Mouse (Mus musculus) stomach, postnatal 0 days (tissue): ENCODE data around the gene Mycbp2. TPM values are rescaled to one million over a fixed set of nuclear protein-coding genes. Genes with fewer than 3 reads are reported as not detected.
A peak's percentile ranks its signal among the peaks of the same experiment; 100 is the strongest.

Experiments used
- ATAC-seq: fragments of 200-750 bp; cut with Nextera tagmentation; 2 replicates; pipeline ENCODE4 v1.8.0; 2017; ENCODE audit not compliant: low FRiP score, low TSS enrichment
- DNase-seq: peaks from one replicate; pipeline ENCODE4 v3.0.0-alpha.2; 2016; ENCODE audit warnings: low spot score
- H3K27ac ChIP-seq: fragments of 300-500 bp; sonication (generic); replicated peaks from 2 replicates; pipeline ENCODE4 v1.5.1; 2014; ENCODE audit warnings: mild to moderate bottlenecking, control low read depth
- H3K27me3 ChIP-seq: fragments of 300-500 bp; sonication (generic); 2 replicates; pipeline ENCODE4 v1.6.1; 2014; ENCODE audit warnings: low read length; ENCODE audit not compliant: control insufficient read depth, insufficient read depth
- H3K36me3 ChIP-seq: fragments of 300-500 bp; sonication (generic); 2 replicates; pipeline ENCODE4 v1.6.1; 2014; ENCODE audit warnings: low read length, mixed read lengths; ENCODE audit not compliant: control insufficient read depth, insufficient read depth
- H3K4me1 ChIP-seq: fragments of 300-500 bp; sonication (generic); replicated peaks from 2 replicates; pipeline ENCODE4 v1.6.1; 2014; ENCODE audit warnings: antibody characterized with exemption; ENCODE audit not compliant: control insufficient read depth, insufficient read depth
- H3K4me2 ChIP-seq: fragments of 300-500 bp; sonication (generic); replicated peaks from 2 replicates; pipeline ENCODE4 v1.6.1; 2014; ENCODE audit warnings: low read depth, mild to moderate bottlenecking, control low read depth, moderate library complexity
- H3K4me3 ChIP-seq: fragments of 300-500 bp; sonication (generic); 2 replicates; pipeline ENCODE4 v1.5.1; 2014; ENCODE audit warnings: low read depth, low read length, control low read depth
- H3K9ac ChIP-seq: fragments of 300-500 bp; sonication (generic); 2 replicates; pipeline ENCODE4 v1.6.1; 2014; ENCODE audit warnings: mild to moderate bottlenecking, low read length, control low read depth, mixed read lengths
- H3K9me3 ChIP-seq: fragments of 300-500 bp; sonication (generic); 2 replicates; pipeline ENCODE4 v1.6.1; 2016; ENCODE audit warnings: low read length; ENCODE audit not compliant: control insufficient read depth
- CTCF ChIP-seq: IDR thresholded peaks from 2 replicates; pipeline ENCODE4 v1.5.1; 2016; ENCODE audit warnings: antibody characterized with exemption, low read depth, mild to moderate bottlenecking, moderate library complexity
- EP300 ChIP-seq: optimal IDR thresholded peaks from 2 replicates; pipeline ENCODE3; 2016; ENCODE audit warnings: antibody characterized with exemption
- WGBS: fragments of 180-500 bp; shearing (Covaris S2); extraction: QIAGEN DNeasy Blood & Tissue Kit; methylation state at CpG from one replicate; pipeline ENCODE4 v1.1.7; 2014; 5-methylcytosine and 5-hydroxymethylcytosine counted together
- polyA plus RNA-seq: library from polyadenylated mRNA; unstranded; fragments of >200 nt; fragmentation: Nextera tagmentation; extraction: Ambion mirVana; gene quantifications from 2 replicates; pipeline ENCODE4 v1.2.1, GENCODE M21; 2015

The Mycbp2 gene
- polyA plus RNA-seq, 1 experiment from 2014 or later, result 21.3 TPM

DNA sequence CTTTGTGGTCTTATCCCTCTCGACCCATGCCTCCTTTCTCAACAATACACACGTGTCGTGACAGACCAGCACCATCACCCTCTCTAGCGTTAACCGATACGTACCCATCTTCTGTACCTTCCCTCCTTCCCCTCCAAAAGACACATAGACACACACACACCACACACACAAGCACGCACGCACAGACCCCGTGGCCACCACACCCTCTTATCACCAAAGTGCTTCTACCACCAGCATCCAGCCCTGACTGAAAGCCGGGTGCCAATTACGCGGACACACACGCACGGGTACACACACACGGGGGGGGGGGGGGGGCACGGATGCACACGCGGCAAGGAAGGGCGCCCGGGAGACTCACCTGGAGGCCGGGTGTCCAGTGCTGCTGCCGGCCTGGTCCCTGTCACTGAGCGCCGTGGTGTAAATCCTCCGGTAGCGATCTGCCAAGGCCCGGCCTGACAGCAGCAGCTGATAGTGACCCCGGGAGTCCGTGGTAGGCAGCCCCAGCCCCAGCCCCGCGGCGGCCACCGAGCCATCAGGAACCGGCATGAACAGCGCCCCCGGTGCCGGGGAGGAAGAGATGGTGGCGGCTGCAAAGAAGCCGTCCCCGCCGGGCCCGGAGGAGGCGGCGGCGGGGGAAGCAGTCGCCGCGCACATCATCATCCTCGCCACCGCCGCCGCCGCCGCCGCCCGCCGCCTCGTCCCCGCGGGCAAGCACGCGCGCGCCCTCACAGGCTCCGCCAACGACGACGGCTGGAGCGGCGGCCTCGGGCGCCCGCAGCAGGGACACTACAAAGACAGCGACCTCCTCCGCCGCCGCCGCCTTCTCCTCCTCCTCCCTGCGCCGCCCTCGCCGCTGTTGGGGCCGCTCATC is 521 bp downstream of the Mycbp2 start:
- Histone ChIP-seq H3K27ac (peak overlapping the region; percentile 92), H3K4me2 (peak overlapping the region; percentile 85), H3K9me3 (no peaks in the 10 kb centered on the region), H3K4me1 (no peaks in the 10 kb centered on the region), H3K4me3 (peak overlapping the region; percentile 78), H3K9ac (peak overlapping the region; percentile 77), H3K27me3 (no peaks in the 10 kb centered on the region), H3K36me3 (no peaks in the 10 kb centered on the region)
- 0% methylated on average over 41 of the region's 83 CpGs for WGBS
- ATAC-seq, result peak; percentile 46
- DNase-seq, result peak; percentile 42
- TF ChIP-seq EP300, result no peak
- TF ChIP-seq CTCF, result peak; percentile 54

DNA sequence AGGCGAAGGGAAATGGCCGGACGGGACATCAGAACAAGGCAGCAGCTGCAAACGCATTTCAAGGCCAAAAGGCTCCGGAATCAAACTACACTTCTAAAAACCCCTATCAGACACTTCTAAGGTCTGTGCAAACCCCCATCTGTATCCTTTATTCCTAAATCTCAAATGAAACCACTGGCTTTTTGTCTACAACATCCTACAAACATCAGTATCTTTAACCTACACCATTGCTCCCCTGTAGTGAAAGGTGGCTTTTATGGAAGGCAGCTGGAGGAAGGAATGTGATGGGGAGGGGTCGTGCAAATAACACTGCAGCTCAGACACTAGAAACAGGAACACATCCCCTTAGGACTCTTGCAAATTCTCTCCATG is 1.1 kb downstream of the Mycbp2 start:
- Histone ChIP-seq H3K36me3 (no peaks in the 10 kb centered on the region), H3K4me1 (no peaks in the 10 kb centered on the region), H3K27ac (0 out of 2 replicates have a peak overlapping the region, but pooled peaks have one; percentile 24), H3K4me3 (peak overlapping the region; percentile 78), H3K27me3 (no peaks in the 10 kb centered on the region), H3K4me2 (peak overlapping the region; percentile 85), H3K9me3 (no peaks in the 10 kb centered on the region), H3K9ac (peak overlapping the region; percentile 77)
- TF ChIP-seq CTCF (no peak), EP300 (no peak)
- ATAC-seq (no peak), DNase-seq (no peak)
- WGBS, result 5% methylated on average over 6 of the region's 6 CpGs

DNA sequence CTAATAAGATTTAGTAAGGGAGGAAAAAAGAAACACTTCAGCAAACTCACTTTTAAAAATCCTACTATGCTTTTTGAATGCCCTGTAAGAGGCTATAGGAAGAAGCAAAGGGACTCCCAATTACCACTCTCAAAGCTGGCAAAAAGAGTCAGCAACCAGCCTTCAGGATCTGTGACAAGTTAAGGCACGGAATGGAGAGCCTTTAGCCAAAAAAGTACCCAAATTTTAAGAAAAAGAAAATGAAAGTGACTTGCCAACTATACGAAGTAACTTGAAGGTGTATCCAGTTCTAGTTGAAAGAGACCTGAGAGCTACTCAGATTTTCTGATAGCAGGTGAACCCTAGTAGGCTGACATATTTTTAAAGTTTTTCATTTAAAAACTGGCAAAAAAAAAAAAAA is 1.6 kb downstream of the Mycbp2 start:
- H3K9me3 ChIP-seq, result no peaks in the 10 kb centered on the region
- peak overlapping the region; percentile 85 for H3K4me2 ChIP-seq
- TF ChIP-seq CTCF (no peak), EP300 (no peak)
- WGBS, result 33% methylated on average over 2 of the region's 2 CpGs
- H3K27me3 ChIP-seq, result no peaks in the 10 kb centered on the region
- H3K36me3 ChIP-seq, result no peaks in the 10 kb centered on the region
- DNase-seq (no peak), ATAC-seq (no peak)
- peak overlapping the region; percentile 77; the same call in 1 of the 2 replicates for H3K9ac ChIP-seq
- H3K4me1 ChIP-seq, result no peaks in the 10 kb centered on the region
- H3K27ac ChIP-seq, result no peak overlapping the region
- peak overlapping the region; percentile 78 for H3K4me3 ChIP-seq

DNA sequence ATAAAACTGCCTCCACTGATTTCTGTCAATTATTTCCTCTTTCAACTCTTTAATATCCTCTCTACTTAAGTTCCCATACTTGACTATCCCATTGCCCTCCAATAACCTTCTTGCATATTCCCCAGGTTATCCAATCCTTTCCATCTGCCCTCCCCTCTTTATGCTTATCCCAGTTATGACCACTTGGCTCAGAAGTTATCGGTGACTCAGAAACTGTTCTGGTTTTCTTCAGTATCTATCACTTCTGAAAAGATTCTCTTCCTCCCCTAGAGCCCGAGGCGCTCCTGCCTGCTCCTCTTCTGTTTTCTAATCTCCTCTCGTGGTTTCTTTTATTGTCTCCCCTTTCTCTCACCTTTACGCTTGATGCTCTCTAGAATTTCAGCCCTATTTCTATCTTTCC is 2.8 kb downstream of the Mycbp2 start:
- no peak overlapping the region for H3K27ac ChIP-seq
- ATAC-seq (no peak), DNase-seq (no peak)
- no peak for TF ChIP-seq EP300
- TF ChIP-seq CTCF, result no peak
- no peak overlapping the region for H3K9ac ChIP-seq
- no peaks in the 10 kb centered on the region for H3K36me3 ChIP-seq
- H3K4me3 ChIP-seq, result no peak overlapping the region
- no peaks in the 10 kb centered on the region for H3K4me1 ChIP-seq
- no peak overlapping the region for H3K4me2 ChIP-seq
- 56% methylated on average over 5 of the region's 5 CpGs for WGBS
- no peaks in the 10 kb centered on the region for H3K9me3 ChIP-seq
- no peaks in the 10 kb centered on the region for H3K27me3 ChIP-seq

DNA sequence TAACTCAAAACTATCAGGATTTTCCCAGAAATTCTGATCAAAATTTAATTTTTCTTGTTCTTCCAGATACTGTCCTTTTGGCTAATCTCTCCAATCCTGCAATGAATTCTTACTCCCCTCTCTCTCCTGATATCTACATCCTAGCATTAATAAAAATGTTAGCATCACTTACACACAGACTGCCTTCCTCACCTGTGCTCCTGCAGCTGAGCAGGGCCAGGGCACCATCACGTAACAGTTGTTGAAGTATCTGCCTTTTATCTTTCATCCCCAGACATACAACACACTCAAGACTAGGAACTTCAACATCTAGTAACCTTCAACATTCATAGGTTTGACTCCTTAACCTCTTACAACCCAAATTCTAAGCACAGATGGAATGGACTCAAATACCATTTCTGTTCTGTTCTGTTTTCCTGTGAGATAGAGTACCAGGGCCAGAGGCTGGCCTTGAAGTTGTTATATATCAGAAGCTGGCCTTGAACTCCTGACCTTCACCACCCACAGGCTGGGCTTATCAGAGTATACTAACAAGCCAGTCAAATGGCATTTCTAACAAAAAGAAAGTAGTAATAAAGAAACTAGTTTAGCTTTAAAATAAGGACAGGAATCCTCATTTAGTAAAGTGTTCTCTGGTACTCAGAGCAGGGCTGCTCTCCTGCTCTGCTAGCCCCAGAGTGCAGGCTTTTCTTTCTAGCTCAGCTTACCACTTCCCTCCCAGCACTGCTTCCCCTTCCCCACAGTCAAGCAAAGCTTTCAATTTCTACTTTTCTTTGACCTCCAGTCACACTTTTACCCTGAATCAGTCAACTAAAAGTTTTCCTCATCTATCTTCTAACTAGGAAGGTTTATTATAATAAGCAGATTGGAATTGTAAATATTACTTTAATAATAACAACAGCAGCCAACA is 5.0 kb downstream of the Mycbp2 start:
- DNase-seq, result no peak
- ATAC-seq, result no peak
- no peaks in the 10 kb centered on the region for H3K27me3 ChIP-seq
- H3K4me2 ChIP-seq, result no peak overlapping the region
- TF ChIP-seq CTCF, result no peak
- no peak for TF ChIP-seq EP300
- no peak overlapping the region for H3K4me3 ChIP-seq
- no peaks in the 10 kb centered on the region for H3K4me1 ChIP-seq
- H3K9ac ChIP-seq, result no peak overlapping the region
- H3K36me3 ChIP-seq, result no peaks in the 10 kb centered on the region
- WGBS, result 76% methylated on average over 1 of the region's 1 CpGs
- no peaks in the 10 kb centered on the region for H3K9me3 ChIP-seq
- H3K27ac ChIP-seq, result no peak overlapping the region
